Mouse (Mus musculus) ES-CJ7 (cell line): ENCODE measurements around the gene Fancc.

Experiments used
- DNase-seq: peaks from one replicate; pipeline ENCODE4 v3.0.0; 2011; ENCODE audit warnings: low read depth, low spot score

Gene Fancc

GRCm38 (mm10) chr13:63353312-63353711 is 143.8 kb downstream of the Fancc start:
- DNase-seq: peak; percentile 79

GRCm38 (mm10) chr13:63350076-63350475 is 147.0 kb downstream of the Fancc start:
- DNase-seq: no peak

GRCm38 (mm10) chr13:63347639-63348038 is 149.4 kb downstream of the Fancc start:
- no peak for DNase-seq

DNA sequence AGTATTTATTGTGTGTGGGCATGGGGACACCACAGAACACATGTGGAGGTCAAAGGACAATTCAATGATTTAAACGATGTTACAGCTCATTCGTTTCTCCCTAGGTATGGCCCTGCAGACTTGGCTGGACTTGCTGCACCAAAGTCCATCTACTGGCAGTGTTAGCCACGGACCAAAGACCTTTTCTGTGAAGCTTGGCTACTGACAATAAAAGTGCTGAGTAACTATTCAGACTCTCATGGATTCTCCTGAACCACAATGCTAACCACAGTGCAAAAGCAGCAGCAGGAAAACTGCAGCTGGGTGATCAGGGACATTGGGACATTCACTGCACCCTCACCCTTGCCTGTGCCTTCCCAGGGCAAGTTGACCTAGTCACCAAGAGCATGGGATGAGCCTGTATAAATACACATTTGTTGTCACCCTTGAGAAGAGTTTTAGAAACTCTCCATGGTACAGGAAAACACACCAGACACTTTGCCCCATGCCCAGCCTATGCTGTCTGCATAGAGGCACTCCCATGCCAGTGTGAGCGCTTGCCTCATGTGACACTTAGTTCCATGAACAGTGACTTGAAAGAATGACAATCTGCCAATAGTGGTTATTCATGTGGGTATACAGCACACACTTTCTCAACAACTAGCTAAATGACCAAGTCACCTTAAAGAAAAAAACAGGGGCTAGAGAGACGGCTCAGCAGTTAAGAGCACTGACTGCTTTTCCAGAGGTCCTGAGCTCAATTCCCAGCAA is 151.4 kb downstream of the Fancc start:
- no peak for DNase-seq

DNA sequence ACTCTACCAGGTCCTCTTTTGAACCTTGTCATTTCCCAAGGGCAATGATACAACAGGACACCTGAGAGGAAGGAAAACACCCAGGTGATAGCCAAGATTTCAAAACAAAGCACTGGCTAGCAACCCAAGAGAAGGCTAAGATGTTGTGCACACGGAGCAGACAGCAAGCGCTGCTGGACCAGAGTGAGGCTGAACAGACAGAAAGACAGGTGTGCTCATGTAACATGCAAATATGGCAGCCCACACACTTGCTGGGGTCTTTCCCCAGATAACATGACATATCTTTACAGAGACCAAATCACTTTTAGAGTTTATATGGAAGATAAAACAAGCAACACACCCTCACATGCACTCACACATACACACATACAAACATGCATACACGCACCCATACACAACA is 152.6 kb downstream of the Fancc start:
- DNase-seq: no peak

DNA sequence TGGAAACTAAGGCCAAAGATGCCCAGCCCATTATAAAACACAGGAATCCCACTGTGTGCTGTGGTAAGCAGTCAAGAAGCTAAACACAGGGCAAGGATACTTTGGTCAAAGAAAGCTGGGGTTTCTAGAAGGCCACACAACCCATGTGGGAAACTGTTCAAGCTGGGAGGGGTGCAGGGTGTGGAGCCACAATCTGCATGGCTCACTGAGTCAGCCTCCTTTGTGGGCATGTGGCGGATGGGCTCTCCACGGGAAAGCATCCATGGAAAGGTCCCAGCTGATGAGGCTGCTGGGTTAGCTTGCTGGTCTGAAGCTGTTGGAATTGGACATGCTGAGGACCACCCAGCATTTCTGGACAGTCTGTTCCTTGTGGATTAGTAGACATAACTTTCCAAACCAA is 154.3 kb downstream of the Fancc start:
- no peak for DNase-seq

DNA sequence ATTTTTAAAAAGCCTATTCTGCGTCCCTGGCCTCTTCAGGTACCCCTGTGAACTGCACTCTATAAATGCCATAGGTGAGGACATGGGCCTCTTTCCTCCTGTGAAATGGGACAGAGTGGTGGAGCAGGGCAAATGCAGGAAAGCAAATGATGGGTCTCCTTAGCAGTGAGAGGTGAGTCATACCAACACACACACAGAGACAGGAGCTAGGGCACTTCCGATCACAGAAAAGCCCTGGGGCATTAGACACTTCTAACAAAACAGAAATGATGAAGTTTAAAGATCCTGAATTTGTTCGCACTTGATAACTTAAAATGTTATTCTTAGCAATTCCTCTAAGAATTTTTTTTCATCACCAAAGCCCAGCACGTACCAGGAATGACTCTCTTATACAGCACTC is 157.1 kb downstream of the Fancc start:
- DNase-seq: no peak

GRCm38 (mm10) chr13:63337239-63337960 is 159.7 kb downstream of the Fancc start:
- DNase-seq: no peak

- DNase-seq: no peak
Measured at GRCm38 (mm10) chr13:63336335-63336734, 160.7 kb downstream of the Fancc start.

DNA sequence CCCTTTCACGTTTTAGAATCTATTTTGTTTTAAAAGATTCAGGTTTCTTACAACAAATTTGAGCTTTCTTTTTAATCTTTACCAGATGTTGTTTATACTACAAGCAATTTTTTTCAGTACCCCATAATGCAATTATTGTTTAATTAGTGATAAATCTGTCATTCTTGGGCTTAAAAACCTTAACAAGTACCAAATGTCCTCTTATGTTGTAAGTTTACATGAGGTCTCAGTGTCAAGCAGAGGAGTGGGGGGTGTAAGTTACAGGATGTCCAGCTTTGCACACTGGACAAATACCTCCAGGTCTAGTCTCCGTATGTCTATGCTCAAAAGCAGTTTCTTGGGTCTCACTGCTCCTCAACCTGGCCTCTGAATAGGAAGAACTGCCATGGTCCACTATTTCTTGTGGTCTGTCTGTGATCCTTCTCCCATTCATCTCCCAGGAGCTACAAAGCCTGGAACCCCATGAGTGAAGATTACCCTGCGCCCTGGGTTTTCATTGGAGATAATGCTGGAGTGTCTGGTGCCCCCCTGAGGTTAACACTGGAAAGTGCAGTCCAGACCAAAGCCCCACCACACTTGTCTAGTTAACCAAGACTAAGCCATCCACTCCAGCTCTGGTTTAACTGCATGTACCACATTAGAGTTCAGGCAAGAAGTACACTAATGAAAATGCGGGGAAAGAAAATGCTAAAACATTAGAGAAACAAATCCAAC is 161.5 kb downstream of the Fancc start:
- peak; percentile 55 for DNase-seq

DNA sequence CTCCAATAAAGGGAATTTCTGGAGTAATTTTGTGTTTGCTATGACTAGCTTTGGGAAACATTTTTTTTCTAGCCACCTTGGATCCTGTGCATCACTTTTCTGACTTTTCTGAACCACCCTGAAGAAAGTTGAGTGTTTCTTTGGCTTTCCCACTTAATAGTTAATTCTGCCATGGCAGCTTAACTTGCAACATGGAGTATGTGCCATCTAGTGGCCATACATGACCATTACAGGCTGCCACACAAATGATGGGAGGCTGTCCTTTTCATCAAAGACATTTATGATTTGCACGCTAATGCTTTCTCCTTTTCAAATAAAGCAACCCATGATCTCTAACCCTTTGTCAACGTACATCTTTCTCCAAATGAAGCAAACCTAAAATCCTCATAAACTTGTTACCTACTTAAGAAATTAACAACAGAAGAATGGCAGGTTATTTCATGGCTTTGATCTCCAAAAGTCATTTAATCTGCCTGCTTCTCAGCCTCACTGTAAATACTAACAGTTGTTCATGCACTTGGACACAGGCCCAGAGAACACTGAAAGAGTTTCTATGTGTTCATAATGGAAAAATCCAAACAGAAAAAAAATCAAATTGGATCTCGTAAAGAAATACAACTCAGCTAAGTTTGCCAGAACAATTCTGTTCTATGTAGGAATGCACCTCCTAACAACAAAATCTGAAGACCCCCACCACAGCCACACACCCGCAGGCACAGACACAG is 164.3 kb downstream of the Fancc start:
- DNase-seq: peak; percentile 58

DNA sequence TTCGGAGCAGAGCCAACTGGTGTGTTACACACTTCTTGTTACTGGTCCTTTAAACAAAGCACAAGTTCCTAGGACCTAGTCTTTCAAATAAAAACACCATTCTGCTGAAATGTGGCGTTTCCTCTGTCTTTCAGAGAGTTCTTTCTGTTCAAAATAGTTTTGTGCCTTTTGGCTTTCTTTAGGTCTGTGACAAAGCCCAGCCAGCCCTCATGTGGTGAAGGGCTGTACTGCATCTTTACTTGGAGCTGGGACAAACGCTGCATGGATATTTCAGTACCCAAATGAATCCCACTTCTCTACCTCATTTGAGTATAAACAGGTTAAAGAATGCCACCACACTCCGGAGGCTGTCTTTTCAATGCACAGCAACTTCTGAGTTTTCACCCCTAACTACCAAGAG is 165.7 kb downstream of the Fancc start:
- peak; percentile 55 for DNase-seq

- DNase-seq: peak; percentile 11
Measured at GRCm38 (mm10) chr13:63330236-63330860, 166.7 kb downstream of the Fancc start.

- no peak for DNase-seq
Measured at GRCm38 (mm10) chr13:63326015-63326414, 171.1 kb downstream of the Fancc start.

DNA sequence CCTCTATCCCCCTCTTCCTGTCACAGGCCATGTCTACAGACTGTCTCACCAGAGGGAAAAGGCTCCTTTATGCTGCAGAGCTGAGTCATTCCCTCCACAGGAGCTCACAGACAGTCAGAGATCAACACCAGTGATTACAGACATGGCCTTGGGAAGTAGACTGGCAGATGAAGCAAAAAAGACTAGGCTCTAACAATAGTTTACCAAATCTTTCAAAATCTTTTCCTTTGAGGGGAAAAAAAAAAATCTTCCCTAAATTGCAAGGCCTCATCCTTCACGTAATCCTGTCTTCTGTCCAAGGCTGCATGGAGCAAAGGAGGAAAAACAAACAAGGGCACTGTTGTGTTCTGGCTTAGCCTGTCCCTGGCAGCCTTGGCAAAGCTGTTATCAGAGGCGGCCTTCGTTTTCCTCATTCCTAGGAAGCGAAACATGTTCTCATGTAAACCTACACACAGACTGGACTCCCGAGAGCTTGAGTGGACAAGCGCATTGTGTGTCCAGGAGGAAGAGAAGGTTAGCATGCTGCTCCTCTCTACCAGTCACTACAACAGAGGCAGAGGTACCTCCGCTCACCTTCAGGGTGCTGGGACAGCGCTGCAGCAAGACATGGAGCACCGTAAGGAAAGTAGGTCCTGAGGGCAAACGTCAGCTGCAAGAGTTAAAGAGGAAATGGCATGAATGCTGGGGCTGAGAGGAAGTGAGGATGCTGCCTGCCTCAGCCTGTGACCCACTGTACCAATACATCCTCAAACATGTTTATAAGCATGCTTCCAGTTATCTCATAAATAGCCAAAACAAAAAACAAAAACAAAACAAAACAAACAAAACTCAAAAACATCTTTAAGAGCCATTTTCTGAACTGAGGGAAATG is 171.9 kb downstream of the Fancc start:
- no peak for DNase-seq

- no peak for DNase-seq
Measured at GRCm38 (mm10) chr13:63324311-63324710, 172.8 kb downstream of the Fancc start.

- no peak for DNase-seq
Measured at GRCm38 (mm10) chr13:63323286-63324075, 173.6 kb downstream of the Fancc start.

GRCm38 (mm10) chr13:63322756-63323155 is 174.3 kb downstream of the Fancc start:
- DNase-seq: no peak

DNA sequence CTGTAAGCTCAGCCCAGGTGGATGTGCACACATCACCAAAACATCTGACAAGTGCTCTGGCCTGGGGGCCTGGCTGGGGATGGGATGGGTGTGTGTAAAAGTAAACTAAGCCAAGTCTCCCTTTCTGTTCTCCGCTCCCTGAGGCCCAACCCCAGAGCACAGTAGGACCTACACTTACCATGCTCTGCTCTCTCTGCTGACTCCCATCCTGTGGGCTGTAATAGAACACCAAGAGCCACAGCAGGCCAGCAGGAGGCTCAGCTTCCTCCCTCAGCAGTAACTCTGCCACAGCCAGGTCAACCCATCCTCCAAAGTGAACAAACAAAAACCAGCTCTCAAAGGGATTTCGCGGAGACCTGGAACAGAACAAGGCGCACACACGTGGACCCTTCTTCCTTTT is 175.4 kb downstream of the Fancc start:
- no peak for DNase-seq

DNA sequence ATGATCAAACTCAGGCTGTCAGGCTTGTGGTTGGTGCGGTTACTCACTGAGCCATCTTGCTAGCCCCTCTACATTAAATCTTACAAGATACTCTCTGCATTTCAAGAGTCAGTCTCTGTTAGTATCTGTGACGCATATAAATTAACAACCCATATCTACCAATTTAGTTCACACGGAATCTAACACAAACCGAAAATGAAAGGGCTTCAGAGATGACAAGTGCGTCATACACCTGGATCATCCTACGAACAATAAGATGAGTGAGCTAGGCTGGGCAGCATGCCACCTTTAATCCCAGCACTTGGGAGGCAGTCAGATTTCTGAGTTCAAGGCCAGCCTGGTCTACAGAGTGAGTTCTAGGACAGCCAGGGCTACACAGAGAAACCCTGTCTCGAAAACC is 177.3 kb downstream of the Fancc start:
- no peak for DNase-seq
